Mouse (Mus musculus): ENCODE data around the gene Ly6g5b. TPM values are rescaled to one million over a fixed set of nuclear protein-coding genes. Genes with fewer than 3 reads are reported as not detected.

Ly6g5b gene
- polyA plus RNA-seq, 1 experiment from 2014 or later, result 0.86 TPM

- 95% methylated on average over 7 of the region's 7 CpGs for WGBS
- Histone ChIP-seq H3K4me3 (ENCODE audit: low read depth, low read length) (no peak overlapping the region), H3K4me2 (no peak overlapping the region), H3K36me3 (ENCODE audit: control insufficient read depth, insufficient read depth, low read length) (peaks cover 4% of the 10 kb centered on the region), H3K27me3 (ENCODE audit: control insufficient read depth, insufficient read depth, low read length) (no peaks in the 10 kb centered on the region), H3K9ac (ENCODE audit: low read length) (no peak overlapping the region), H3K4me1 (ENCODE audit: control insufficient read depth, insufficient read depth, low read length) (peaks cover 8% of the 10 kb centered on the region), H3K27ac (ENCODE audit: low read depth, low read length) (no peak overlapping the region), H3K9me3 (ENCODE audit: control insufficient read depth, low read length) (no peaks in the 10 kb centered on the region)
- DNase-seq (ENCODE audit: low spot score, missing footprints) (no peak), ATAC-seq (ENCODE audit: low FRiP score) (no peak)
Observed at GRCm38 (mm10) chr17:35104079-35104478, 11.1 kb downstream of the Ly6g5b start.

GRCm38 (mm10) chr17:35103221-35103690 lies 12.0 kb downstream of the Ly6g5b start:
- Histone ChIP-seq H3K4me2 (no peak overlapping the region), H3K9me3 (ENCODE audit: control insufficient read depth, low read length) (no peaks in the 10 kb centered on the region), H3K4me3 (ENCODE audit: low read depth, low read length) (no peak overlapping the region), H3K4me1 (ENCODE audit: control insufficient read depth, insufficient read depth, low read length) (peaks cover 8% of the 10 kb centered on the region), H3K27me3 (ENCODE audit: control insufficient read depth, insufficient read depth, low read length) (no peaks in the 10 kb centered on the region), H3K36me3 (ENCODE audit: control insufficient read depth, insufficient read depth, low read length) (peaks cover 4% of the 10 kb centered on the region), H3K9ac (ENCODE audit: low read length) (no peak overlapping the region), H3K27ac (ENCODE audit: low read depth, low read length) (no peak overlapping the region)
- ATAC-seq (ENCODE audit: low FRiP score) (no peak), DNase-seq (ENCODE audit: low spot score, missing footprints) (no peak)
- WGBS, result 66% methylated on average over 6 of the region's 6 CpGs

GRCm38 (mm10) chr17:35102299-35102698 lies 12.9 kb downstream of the Ly6g5b start:
- Histone ChIP-seq H3K4me3 (ENCODE audit: low read depth, low read length) (no peak overlapping the region), H3K4me2 (no peak overlapping the region), H3K4me1 (ENCODE audit: control insufficient read depth, insufficient read depth, low read length) (peaks cover 8% of the 10 kb centered on the region), H3K9ac (ENCODE audit: low read length) (no peak overlapping the region), H3K36me3 (ENCODE audit: control insufficient read depth, insufficient read depth, low read length) (peaks cover 6% of the 10 kb centered on the region), H3K27ac (ENCODE audit: low read depth, low read length) (no peak overlapping the region), H3K27me3 (ENCODE audit: control insufficient read depth, insufficient read depth, low read length) (no peaks in the 10 kb centered on the region), H3K9me3 (ENCODE audit: control insufficient read depth, low read length) (no peaks in the 10 kb centered on the region)
- DNase-seq (ENCODE audit: low spot score, missing footprints) (no peak), ATAC-seq (ENCODE audit: low FRiP score) (no peak)
- 76% methylated on average over 8 of the region's 8 CpGs for WGBS

- ATAC-seq (ENCODE audit: low FRiP score), result no peak
- 89% methylated on average over 11 of the region's 11 CpGs for WGBS
- no peak for DNase-seq (ENCODE audit: low spot score, missing footprints)
- Histone ChIP-seq H3K4me1 (ENCODE audit: control insufficient read depth, insufficient read depth, low read length) (peaks cover 5% of the 10 kb centered on the region), H3K36me3 (ENCODE audit: control insufficient read depth, insufficient read depth, low read length) (peaks cover 8% of the 10 kb centered on the region), H3K4me3 (ENCODE audit: low read depth, low read length) (no peak overlapping the region), H3K27me3 (ENCODE audit: control insufficient read depth, insufficient read depth, low read length) (no peaks in the 10 kb centered on the region), H3K27ac (ENCODE audit: low read depth, low read length) (no peak overlapping the region), H3K4me2 (no peak overlapping the region), H3K9ac (ENCODE audit: low read length) (no peak overlapping the region), H3K9me3 (ENCODE audit: control insufficient read depth, low read length) (no peaks in the 10 kb centered on the region)
Observed at GRCm38 (mm10) chr17:35101161-35101560, 14.1 kb downstream of the Ly6g5b start.

- Histone ChIP-seq H3K36me3 (ENCODE audit: control insufficient read depth, insufficient read depth, low read length) (peaks cover 8% of the 10 kb centered on the region), H3K27ac (ENCODE audit: low read depth, low read length) (no peak overlapping the region), H3K9ac (ENCODE audit: low read length) (no peak overlapping the region), H3K9me3 (ENCODE audit: control insufficient read depth, low read length) (no peaks in the 10 kb centered on the region), H3K4me3 (ENCODE audit: low read depth, low read length) (no peak overlapping the region), H3K4me2 (no peak overlapping the region), H3K4me1 (ENCODE audit: control insufficient read depth, insufficient read depth, low read length) (no peaks in the 10 kb centered on the region), H3K27me3 (ENCODE audit: control insufficient read depth, insufficient read depth, low read length) (no peaks in the 10 kb centered on the region)
- no peak for DNase-seq (ENCODE audit: low spot score, missing footprints)
- ATAC-seq (ENCODE audit: low FRiP score), result no peak
- WGBS, result 77% methylated on average over 10 of the region's 10 CpGs
Observed at GRCm38 (mm10) chr17:35100196-35100765, 14.9 kb downstream of the Ly6g5b start.

- no peak overlapping the region for H3K4me3 ChIP-seq (ENCODE audit: low read depth, low read length)
- no peak overlapping the region for H3K27ac ChIP-seq (ENCODE audit: low read depth, low read length)
- no peak overlapping the region for H3K9ac ChIP-seq (ENCODE audit: low read length)
- H3K36me3 ChIP-seq (ENCODE audit: control insufficient read depth, insufficient read depth, low read length), result peaks cover 10% of the 10 kb centered on the region
- H3K27me3 ChIP-seq (ENCODE audit: control insufficient read depth, insufficient read depth, low read length), result no peaks in the 10 kb centered on the region
- no peaks in the 10 kb centered on the region for H3K9me3 ChIP-seq (ENCODE audit: control insufficient read depth, low read length)
- no peak overlapping the region for H3K4me2 ChIP-seq
- ATAC-seq (ENCODE audit: low FRiP score), result no peak
- peak; percentile 73 for DNase-seq (ENCODE audit: low spot score, missing footprints)
- WGBS, result 70% methylated on average over 12 of the region's 12 CpGs
- H3K4me1 ChIP-seq (ENCODE audit: control insufficient read depth, insufficient read depth, low read length), result no peaks in the 10 kb centered on the region
Observed at GRCm38 (mm10) chr17:35097164-35097655, 18.0 kb downstream of the Ly6g5b start.

- Histone ChIP-seq H3K36me3 (ENCODE audit: control insufficient read depth, insufficient read depth, low read length) (peaks cover 10% of the 10 kb centered on the region), H3K9me3 (ENCODE audit: control insufficient read depth, low read length) (no peaks in the 10 kb centered on the region), H3K4me1 (ENCODE audit: control insufficient read depth, insufficient read depth, low read length) (no peaks in the 10 kb centered on the region), H3K27ac (ENCODE audit: low read depth, low read length) (no peak overlapping the region), H3K4me2 (no peak overlapping the region), H3K4me3 (ENCODE audit: low read depth, low read length) (no peak overlapping the region), H3K27me3 (ENCODE audit: control insufficient read depth, insufficient read depth, low read length) (no peaks in the 10 kb centered on the region), H3K9ac (ENCODE audit: low read length) (no peak overlapping the region)
- no peak for ATAC-seq (ENCODE audit: low FRiP score)
- 82% methylated on average over 12 of the region's 12 CpGs for WGBS
- DNase-seq (ENCODE audit: low spot score, missing footprints), result no peak
Observed at GRCm38 (mm10) chr17:35096597-35096996, 18.6 kb downstream of the Ly6g5b start.

- H3K9ac ChIP-seq (ENCODE audit: low read length), result no peak overlapping the region
Observed at GRCm38 (mm10) chr17:35094475-35095365, 20.5 kb downstream of the Ly6g5b start.

More at GRCm38 (mm10) chr17:35094475-35095365, 20.5 kb downstream of the Ly6g5b start:
- WGBS, result 91% methylated on average over 15 of the region's 15 CpGs
- DNase-seq (ENCODE audit: low spot score, missing footprints) (no peak), ATAC-seq (ENCODE audit: low FRiP score) (no peak)
- Histone ChIP-seq H3K27ac (ENCODE audit: low read depth, low read length) (no peak overlapping the region), H3K4me3 (ENCODE audit: low read depth, low read length) (no peak overlapping the region), H3K27me3 (ENCODE audit: control insufficient read depth, insufficient read depth, low read length) (no peaks in the 10 kb centered on the region), H3K9me3 (ENCODE audit: control insufficient read depth, low read length) (no peaks in the 10 kb centered on the region), H3K4me1 (ENCODE audit: control insufficient read depth, insufficient read depth, low read length) (peaks cover 5% of the 10 kb centered on the region), H3K36me3 (ENCODE audit: control insufficient read depth, insufficient read depth, low read length) (peaks cover 5% of the 10 kb centered on the region; the same call in 1 of the 2 replicates), H3K4me2 (no peak overlapping the region)

All from midbrain, embryonic 11.5 days (tissue).